Comparison of ENCODE assay signal across 8 mouse cellular contexts in the genomic region with DNA sequence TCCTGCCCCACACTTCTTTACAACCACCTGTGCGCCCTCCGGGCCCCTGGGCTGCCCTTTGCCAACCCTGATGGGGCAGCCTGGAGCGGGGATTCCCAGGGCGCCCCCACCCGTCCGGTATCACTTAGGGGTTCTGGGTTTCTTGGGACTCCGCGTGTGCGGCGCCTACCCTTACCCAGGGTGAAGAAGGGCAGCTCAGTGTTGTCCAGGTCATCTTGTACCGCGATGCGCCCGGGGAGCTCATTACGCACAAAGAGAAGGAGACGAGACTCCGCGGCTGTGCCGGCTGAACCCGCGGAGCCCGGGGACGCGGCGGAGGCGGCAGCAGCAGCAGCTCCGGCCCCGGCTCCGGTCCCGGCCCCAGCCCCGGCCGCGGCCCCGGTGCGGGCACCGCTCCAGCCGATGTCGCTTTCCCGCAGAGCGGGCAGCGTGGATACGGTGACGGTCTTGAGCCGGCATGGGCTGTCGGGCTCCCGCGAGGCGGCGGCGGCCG. TPM values are rescaled to one million over a fixed set of nuclear protein-coding genes. Genes with fewer than 3 reads are reported as not detected.
A peak's percentile ranks its signal among the peaks of the same experiment; 100 is the strongest.
DNase-seq lines count a peak whose midpoint lies in the region; ATAC-seq and TF ChIP-seq lines count a peak whose summit lies in the region.

No protein-coding gene starts in this region.

- WGBS in kidney, adult 2 months: 2% methylated on average over 49 of the region's 51 CpGs
- WGBS in forebrain, embryonic 12.5 days: under 1% methylated on average over 42 of the region's 51 CpGs
- WGBS in intestine, embryonic 16.5 days: under 1% methylated on average over 29 of the region's 51 CpGs
- 0% methylated on average over 37 of the region's 51 CpGs for WGBS in lung, postnatal 0 days

- no peaks in the 10 kb centered on the region for H3K4me1 ChIP-seq in kidney, adult 2 months (ENCODE audit: control insufficient read depth, insufficient read depth, low read length)
- H3K4me1 ChIP-seq in brown adipose tissue, adult 24 weeks (ENCODE audit: control insufficient read depth, insufficient read depth, insufficient read length, low read length): 0 out of 2 replicates have a peak, but pooled peaks cover 2% of the 10 kb centered on the region
- peaks cover 25% of the 10 kb centered on the region for H3K4me1 ChIP-seq in forebrain, embryonic 12.5 days
- 0 out of 2 replicates have a peak, but pooled peaks cover 5% of the 10 kb centered on the region for H3K4me1 ChIP-seq in intestine, embryonic 16.5 days (ENCODE audit: control insufficient read depth, insufficient read depth, low read length)
- H3K4me1 ChIP-seq in lung, postnatal 0 days (ENCODE audit: insufficient read depth, low read depth, low read length): no peaks in the 10 kb centered on the region; the same call in 1 of the 2 replicates

- 0 out of 2 replicates have a peak, but pooled peaks cover 2% of the 10 kb centered on the region for H3K27me3 ChIP-seq in kidney, adult 2 months (replicated peaks; ENCODE audit: control insufficient read depth, insufficient read depth, low read length)
- H3K27me3 ChIP-seq in forebrain, embryonic 12.5 days: peaks cover 41% of the 10 kb centered on the region
- peaks cover 37% of the 10 kb centered on the region for H3K27me3 ChIP-seq in intestine, embryonic 16.5 days (replicated peaks; ENCODE audit: control insufficient read depth, insufficient read depth, low read length)
- peaks cover 18% of the 10 kb centered on the region for H3K27me3 ChIP-seq in lung, postnatal 0 days (replicated peaks; ENCODE audit: insufficient read depth, low read length)

- no peaks in the 10 kb centered on the region for H3K9me3 ChIP-seq in forebrain, embryonic 12.5 days
- H3K9me3 ChIP-seq in intestine, embryonic 16.5 days (ENCODE audit: control insufficient read depth, low read length): no peaks in the 10 kb centered on the region
- H3K9me3 ChIP-seq in lung, postnatal 0 days (ENCODE audit: low read length): no peaks in the 10 kb centered on the region

- H3K4me3 ChIP-seq in kidney, adult 2 months (ENCODE audit: insufficient read depth, low read depth, low read length): peak overlapping the region; percentile 50
- H3K4me3 ChIP-seq in brown adipose tissue, adult 24 weeks (ENCODE audit: insufficient read depth, low read depth, low read length): peak overlapping the region; percentile 53
- peak overlapping the region; percentile 77 for H3K4me3 ChIP-seq in forebrain, embryonic 12.5 days (replicated peaks)
- H3K4me3 ChIP-seq in intestine, embryonic 16.5 days (ENCODE audit: low read length): peak overlapping the region; percentile 73
- H3K4me3 ChIP-seq in lung, postnatal 0 days (ENCODE audit: low read depth, low read length): peak overlapping the region; percentile 51

- peak overlapping the region; percentile 85 for H3K9ac ChIP-seq in forebrain, embryonic 12.5 days
- peak overlapping the region; percentile 67 for H3K9ac ChIP-seq in intestine, embryonic 16.5 days (ENCODE audit: low read depth, low read length)
- H3K9ac ChIP-seq in lung, postnatal 0 days (replicated peaks; ENCODE audit: low read depth): no peak overlapping the region

- no peak for TF ChIP-seq POLR2A in kidney, adult 2 months (IDR thresholded peaks at IDR 0.05; ENCODE audit: low read depth, low read length)

- peak; percentile 57 for ATAC-seq in forebrain, embryonic 12.5 days (ENCODE audit: low FRiP score)
- ATAC-seq in intestine, embryonic 16.5 days: peak; percentile 59
- peak; percentile 17; the same call in 1 of the 2 replicates for ATAC-seq in lung, postnatal 0 days

- H3K27ac ChIP-seq in kidney, adult 2 months (ENCODE audit: insufficient read depth, low read depth, low read length): no peak overlapping the region
- no peak overlapping the region for H3K27ac ChIP-seq in brown adipose tissue, adult 24 weeks (replicated peaks; ENCODE audit: low read depth, low read length)
- peak overlapping the region; percentile 42 for H3K27ac ChIP-seq in forebrain, embryonic 12.5 days
- no peak overlapping the region for H3K27ac ChIP-seq in intestine, embryonic 16.5 days (ENCODE audit: low read length)
- H3K27ac ChIP-seq in lung, postnatal 0 days (ENCODE audit: low read length): no peak overlapping the region

- TF ChIP-seq EP300 in lung, postnatal 0 days (IDR thresholded peaks at IDR 0.05): no peak

- DNase-seq in kidney, adult 2 months: peak; percentile 6
- DNase-seq in kidney, adult 11 months: no peak
- DNase-seq in lung, postnatal 0 days (ENCODE audit: low spot score): no peak
- peak; percentile 50 for DNase-seq in right cerebral cortex, postnatal 4 days
- DNase-seq in thymus, postnatal 10 days (ENCODE audit: low spot score in 2 of 2): no peak

- peak overlapping the region; percentile 96 for H3K4me2 ChIP-seq in forebrain, embryonic 12.5 days
- H3K4me2 ChIP-seq in intestine, embryonic 16.5 days (ENCODE audit: low read depth, low read length): peak overlapping the region; percentile 95
- peak overlapping the region; percentile 81 for H3K4me2 ChIP-seq in lung, postnatal 0 days (replicated peaks; ENCODE audit: low read depth, low read length)

- no peak for TF ChIP-seq CTCF in kidney, adult 2 months (conservative IDR thresholded peaks at IDR 0.05; ENCODE audit: insufficient read depth, insufficient read length, low read depth, low read length)
- no peak for TF ChIP-seq CTCF in lung, postnatal 0 days (IDR thresholded peaks at IDR 0.05)

- H3K36me3 ChIP-seq in kidney, adult 2 months (ENCODE audit: control insufficient read depth, insufficient read depth, low read length): no peaks in the 10 kb centered on the region
- H3K36me3 ChIP-seq in forebrain, embryonic 12.5 days (replicated peaks): no peaks in the 10 kb centered on the region
- H3K36me3 ChIP-seq in intestine, embryonic 16.5 days (ENCODE audit: control insufficient read depth, insufficient read depth, low read length): no peaks in the 10 kb centered on the region
- H3K36me3 ChIP-seq in lung, postnatal 0 days (ENCODE audit: insufficient read depth, low read length): no peaks in the 10 kb centered on the region

RNA-seq across cellular contexts. Expression of a gene that starts 0.7 kb away (rescaled TPM):
- 2.5 and 2.6 TPM in 2 replicates for polyA plus RNA-seq in kidney, adult 2 months (2012; rRNA removed)
- not detected in 2 replicates for polyA plus RNA-seq in brown adipose tissue, adult 24 weeks (2012; ENCODE audit: insufficient read depth, insufficient read length, missing spikeins)
- polyA plus RNA-seq in forebrain, embryonic 12.5 days (2016; fragmentation: Nextera tagmentation; extraction: Ambion mirVana): 1.7 and 1.9 TPM in 2 replicates
- 0.17 and 0.20 TPM in 2 replicates for polyA plus RNA-seq in intestine, embryonic 16.5 days (2015; fragmentation: Nextera tagmentation; extraction: Ambion mirVana)
- polyA plus RNA-seq in lung, postnatal 0 days (2015; fragmentation: Nextera tagmentation; extraction: Ambion mirVana): 0.67 and 0.69 TPM in 2 replicates

Comparison
In these comparisons a context has a peak if more than half of its experiments do, and no peak if none do; other contexts are left out.
1. DNase-seq: peak in kidney, adult 2 months (single experiment) and right cerebral cortex, postnatal 4 days (single experiment); none in kidney, adult 11 months (single experiment), lung, postnatal 0 days (single experiment) and thymus, postnatal 10 days (0 of 2).
2. Peak in every context shown above with its lines, with median percentiles within 50 percentile points of each other: H3K4me3 ChIP-seq, ATAC-seq and H3K4me2 ChIP-seq.